Mouse (Mus musculus): Measurements from ENCODE around the gene Efcab10. TPM values are rescaled to one million over a fixed set of nuclear protein-coding genes. Genes with fewer than 3 reads are reported as not detected.

The Efcab10 gene
- not detected for total RNA-seq (2021)
- long read RNA-seq, experiment 1: 0 reads
- long read RNA-seq, experiment 2: 0 reads

DNA sequence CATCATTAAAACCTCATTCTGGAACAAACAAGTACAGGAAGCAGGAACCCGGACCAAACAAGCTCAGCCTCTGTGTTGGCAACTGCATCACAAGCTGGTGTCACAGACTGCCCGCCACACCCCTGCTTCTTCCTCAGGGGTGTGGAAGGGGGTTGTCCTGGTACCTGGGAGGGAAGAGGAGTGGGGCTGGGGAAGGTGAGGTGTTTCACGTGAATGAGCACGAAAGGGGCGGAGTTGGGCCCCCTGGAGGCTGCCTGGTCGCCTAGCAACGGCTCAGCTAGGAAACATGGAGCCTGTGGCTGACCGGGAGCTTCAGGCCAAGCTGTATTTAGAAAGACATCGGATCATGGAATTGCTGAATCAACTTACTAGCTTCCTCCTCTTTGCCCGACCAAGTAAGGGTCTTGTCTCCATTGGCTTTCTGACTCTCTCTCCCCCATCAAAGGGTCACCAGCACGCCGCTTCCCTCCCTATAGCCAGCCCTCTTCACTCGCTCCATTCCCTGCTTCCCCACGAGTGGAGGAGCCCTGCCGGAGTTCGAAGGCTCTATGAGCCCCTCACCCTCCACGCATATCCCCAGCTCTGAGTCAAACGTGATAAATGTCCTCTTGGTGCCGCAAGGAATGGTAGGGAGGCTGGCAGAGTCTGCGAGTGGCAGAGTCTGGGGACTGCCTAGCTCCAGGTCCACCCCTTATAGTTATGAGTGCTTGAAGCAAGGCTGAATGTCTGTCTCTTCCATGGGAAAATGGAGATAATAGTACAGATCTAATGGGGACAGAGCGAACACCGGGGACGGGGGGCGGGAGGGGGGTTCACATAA, at the start of gene Efcab10:
Efcab10 (plus strand) TSS at position 51 of the 820 bp plus-strand sequence.
- no peak for DNase-seq

DNA sequence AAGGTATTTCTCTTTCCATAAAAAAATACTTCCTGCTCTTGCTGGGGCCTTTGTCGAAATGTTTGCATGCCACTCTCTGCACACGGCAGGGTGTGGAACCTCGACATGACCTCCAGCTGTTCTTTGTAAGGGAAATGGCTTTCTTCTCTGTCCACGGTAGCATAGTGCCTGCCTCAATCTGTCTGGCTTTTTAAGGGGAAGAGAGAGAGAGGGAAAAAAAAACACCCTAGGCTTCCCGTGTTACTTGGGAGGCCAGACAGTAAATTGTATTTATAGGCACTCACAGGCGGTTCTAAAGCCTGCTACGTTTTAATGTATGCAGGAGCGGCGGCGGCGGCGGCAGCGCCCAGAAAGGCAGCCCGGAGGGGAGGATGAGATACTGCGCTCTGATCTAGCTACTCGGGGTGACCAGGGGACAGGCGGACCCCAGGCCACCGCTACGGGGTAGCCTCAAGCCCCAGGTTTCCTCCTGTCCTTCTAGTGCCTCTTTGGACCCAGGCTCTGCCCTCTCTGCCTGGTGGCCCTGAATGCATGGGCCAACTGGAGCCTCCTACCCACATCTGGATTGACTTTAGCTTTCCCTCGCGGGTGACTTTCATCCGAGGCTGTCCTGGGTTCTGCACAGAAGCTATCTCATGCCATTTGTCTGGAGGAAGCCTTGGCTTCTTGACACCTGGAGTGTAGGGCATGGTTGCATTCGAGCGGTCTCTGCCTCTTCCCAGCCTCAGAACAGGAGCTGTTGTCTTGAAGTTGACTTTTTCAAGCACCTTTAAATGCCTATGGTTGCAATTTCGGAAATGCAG, 49.5 kb upstream of the Efcab10 start:
- no peak for DNase-seq

DNA sequence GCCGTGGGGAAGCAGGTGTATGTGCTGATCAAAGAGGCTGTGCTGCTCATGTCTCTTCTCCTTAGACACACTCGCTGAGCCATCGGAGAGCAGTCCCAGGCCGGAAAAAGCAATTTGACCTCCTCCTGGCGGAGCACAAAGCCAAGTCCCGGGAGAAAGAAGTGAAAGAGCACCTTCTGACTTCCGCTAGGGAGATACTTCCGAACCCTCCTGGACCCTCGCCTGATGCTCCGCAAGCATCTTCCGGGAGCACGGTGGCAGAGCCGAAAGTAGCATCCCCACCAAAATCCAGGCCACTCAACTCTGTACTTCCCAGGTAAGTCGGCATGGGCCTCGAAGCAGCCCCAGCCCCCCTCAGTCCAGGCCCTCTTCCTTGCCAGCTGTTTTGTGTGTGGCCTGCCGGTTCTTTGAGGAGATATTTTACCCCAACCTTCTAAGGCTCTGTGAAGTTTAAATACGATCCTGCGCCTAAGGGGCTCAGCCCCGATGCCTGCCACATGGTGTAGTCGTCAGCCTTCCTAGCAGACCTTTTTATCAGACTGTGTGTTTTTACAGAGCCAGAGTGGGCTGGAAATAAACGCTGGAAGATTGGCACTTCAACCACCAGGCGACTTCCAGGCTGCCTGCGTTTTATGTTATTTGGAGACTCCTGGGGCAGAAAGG, 48.8 kb upstream of the Efcab10 start:
- no peak for DNase-seq

DNA sequence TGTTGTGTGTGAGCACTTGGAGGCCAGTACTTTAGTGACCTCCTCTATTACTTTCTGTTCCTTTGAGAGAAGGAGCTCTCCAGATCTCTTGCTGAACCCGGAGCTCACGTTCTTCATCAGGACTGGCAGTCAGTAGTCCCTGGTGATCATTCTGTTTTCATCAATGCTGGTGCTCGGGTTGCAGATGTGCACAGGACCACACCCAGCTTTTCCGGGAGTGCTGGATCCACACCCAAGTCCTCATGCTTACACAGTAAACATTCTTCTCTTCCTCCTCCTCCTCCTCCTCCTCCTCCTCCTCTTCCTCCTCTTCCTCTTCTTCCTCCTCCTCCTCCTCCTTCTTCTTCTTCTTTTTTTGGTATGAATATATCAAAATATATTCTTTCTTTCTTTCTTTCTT, 42.0 kb upstream of the Efcab10 start:
- DNase-seq: no peak

DNA sequence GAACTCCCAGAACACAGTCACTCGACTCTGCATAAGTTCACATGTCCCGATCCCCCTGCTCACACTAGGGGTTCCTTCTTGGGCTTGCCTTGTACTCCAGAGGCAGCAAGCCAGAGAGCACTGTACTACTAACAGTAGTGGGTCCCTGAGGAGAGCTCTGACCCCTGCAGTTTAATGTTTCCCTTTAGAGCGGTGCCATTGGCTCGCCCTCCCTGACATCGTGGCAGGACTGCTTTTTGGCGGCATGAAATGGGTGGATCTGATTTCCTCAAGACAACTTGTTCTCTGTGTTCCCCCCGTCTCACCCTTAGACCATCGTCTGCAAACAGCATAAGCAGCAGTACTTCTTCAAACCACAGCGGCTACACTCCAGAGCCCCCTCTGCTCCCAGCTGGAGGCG, 36.3 kb upstream of the Efcab10 start:
- DNase-seq: no peak

DNA sequence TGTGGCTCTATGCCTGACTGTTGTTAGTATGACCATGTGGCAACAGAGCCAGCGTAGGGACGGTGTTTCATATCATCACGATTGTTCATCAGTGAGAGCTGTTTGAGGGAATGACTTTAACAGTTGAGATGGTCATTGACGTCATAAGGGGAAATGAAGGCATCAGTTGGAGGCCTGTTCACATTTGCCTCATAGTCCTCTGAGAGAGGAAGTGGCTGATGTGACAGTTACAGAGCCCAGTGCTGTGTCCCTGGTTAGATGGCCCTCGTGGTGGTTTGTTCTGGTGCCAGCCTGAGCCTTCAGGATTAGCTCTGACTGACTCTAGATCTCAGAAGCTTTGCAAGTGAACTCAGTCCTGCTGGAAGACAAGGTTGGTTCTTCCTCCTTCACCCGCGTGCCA, 35.4 kb upstream of the Efcab10 start:
- DNase-seq: no peak

DNA sequence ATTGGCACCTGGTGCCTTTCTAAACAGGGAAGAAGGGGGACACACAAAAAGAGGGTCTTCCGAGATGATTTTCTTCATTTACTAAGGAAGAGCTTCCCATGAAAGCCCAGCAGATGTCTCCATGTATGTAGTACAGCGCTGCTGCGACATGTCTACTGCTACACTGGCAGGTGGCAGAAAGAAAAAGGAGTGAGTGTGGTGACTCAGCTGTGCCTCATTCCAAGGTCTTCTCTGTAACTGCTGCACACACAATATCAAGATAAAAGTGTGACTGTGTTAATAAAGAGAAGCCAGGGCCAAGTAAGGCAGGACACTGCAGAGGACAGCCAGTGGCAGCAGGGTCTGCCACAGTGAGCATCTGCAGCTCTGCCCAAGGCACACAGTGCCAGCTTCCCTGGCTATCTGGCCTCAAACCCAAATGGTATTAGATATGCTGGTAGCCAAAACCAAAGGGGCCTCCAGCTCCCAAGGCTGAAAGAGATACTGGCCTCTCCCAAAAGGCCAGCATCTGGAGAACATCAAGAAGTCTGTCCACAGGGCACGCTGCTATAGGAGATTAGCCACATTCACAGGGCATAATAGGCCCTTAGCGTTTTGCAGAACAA, 34.7 kb upstream of the Efcab10 start:
- no peak for DNase-seq

DNA sequence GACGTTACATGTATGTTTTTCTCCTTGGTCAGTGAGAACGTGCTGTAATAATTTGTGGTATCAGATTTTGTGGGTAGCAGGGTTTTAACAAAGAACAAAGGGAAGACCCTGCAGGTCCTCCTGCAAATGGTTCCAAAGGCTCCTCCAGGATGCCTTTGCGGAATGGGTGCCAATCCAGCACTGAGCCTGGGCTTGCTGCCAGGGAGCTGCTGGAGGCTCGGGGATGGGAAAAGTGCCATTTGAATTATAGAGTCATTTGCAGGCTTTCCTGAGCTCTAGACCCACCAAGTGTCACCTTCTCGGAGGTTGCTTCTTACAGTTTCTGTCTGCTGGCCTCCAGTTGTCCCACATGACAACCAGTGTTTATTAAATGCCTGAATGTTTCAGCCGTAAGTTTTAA, 33.9 kb upstream of the Efcab10 start:
- peak; percentile 67 for DNase-seq

DNA sequence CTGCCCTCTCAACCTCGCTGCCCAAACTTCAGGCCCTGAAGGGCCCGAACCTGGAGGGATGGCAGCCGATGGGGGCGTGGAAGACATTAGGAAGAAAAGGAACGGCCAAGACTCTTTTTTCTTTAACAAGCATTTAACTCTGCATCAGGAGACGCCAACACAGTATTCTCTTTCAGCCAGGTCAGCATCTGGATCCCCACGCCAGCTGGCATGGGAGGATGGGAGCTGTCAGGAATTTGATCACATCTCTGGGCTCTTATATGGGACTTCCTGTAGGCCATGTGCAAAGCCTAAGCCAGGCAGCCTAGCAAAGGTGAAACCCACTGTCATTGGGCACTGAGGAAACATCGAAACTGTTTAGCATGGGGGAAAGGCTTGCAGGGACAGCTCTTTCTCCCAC, 30.1 kb upstream of the Efcab10 start:
- peak; percentile 24 for DNase-seq

DNA sequence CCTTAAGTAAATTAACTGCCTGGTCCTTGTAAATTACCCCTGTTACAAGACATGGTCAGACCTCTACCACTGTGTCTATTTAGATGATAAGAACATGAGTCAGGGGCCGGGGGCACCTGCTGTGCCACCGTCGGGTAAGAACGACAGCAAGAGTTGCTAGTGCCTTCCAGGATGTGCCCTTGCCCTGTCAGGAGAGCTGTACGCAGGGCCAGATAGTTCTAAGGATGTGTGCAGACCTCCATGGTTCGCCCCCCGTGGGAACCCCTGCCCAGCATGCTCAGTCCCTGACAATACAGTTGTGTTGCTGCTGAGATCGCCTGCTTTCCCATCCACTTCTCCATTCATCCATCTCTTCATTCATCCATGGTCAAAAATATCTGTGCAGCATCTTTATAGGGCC, 29.5 kb upstream of the Efcab10 start:
- no peak for DNase-seq

DNA sequence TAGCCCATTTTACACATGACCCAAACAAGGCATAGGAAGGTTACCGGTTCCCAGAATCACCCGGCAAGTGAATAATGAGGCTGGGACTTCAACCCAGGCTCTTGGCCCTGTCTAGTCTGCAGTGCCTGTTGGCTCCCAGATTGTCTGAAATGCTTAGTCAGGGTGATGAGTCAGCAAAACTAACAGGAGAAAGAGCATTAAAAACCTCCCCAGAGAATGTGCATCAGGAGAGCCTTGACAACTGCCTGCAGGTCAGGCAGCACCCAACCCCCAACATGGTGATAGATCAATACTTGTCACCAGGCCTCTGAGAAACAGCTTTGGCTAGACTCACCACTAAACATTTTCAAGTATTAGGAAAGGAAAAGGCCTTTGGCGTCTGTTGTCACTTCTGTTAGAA, 25.1 kb upstream of the Efcab10 start:
- DNase-seq: no peak

DNA sequence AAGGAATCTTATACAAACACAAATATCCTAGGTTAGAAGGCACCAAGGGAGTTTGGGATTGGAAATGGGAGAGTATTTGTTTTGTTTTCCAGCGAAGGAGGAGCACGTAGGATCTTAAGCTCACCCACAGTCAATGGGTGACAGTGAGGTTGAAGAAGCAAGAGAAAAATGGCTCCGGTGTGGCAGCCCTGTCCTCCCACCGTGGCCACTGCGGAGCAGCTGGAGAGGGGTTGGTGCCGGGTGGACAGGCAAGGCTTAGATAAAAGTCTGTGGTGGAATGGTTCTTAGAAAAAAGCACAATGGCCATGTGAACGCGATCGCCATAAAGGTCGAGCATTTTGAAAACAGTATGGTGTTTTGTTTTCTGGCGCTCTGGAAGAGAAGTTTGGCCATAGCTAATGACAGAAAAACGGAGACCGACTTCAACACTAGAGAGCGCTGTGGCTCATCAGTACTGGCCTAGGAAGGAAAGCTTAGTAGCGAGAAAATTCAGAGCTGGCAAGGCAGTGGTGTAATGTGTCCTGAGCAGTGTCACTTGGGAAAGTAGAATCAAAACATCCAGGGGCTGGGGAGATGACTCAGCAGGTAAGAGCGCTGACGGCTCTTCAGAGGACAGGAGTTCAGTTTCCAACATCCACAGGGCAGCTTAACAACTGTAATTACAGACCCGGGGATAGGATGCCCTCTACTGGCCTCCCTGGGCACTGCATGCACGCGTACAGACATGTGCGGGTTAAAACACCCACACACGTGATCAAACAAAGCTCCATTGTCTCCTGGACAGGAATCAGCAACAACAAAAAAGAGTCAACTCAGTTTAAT, 14.8 kb upstream of the Efcab10 start:
- DNase-seq: peak; percentile 79

DNA sequence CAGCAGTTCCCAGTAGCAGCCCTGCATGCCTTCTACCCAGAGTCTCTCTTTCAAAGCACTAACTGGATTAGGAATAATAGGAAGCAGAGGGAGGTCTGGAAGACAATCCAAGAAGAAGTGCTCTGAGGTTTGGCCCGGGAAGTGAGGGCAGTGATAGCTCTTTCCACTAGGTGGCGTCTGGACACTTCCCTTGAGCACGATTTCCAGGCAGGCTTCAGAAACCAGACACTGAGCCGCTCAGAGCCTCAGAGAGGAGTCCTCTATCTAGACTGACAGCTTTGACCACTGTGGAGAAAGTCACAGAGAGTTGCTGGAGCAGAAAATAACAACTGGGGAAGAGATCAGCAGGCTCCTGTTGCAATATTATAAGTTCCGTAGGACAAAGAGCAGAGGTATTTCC, 5.8 kb upstream of the Efcab10 start:
- DNase-seq: peak; percentile 63

DNA sequence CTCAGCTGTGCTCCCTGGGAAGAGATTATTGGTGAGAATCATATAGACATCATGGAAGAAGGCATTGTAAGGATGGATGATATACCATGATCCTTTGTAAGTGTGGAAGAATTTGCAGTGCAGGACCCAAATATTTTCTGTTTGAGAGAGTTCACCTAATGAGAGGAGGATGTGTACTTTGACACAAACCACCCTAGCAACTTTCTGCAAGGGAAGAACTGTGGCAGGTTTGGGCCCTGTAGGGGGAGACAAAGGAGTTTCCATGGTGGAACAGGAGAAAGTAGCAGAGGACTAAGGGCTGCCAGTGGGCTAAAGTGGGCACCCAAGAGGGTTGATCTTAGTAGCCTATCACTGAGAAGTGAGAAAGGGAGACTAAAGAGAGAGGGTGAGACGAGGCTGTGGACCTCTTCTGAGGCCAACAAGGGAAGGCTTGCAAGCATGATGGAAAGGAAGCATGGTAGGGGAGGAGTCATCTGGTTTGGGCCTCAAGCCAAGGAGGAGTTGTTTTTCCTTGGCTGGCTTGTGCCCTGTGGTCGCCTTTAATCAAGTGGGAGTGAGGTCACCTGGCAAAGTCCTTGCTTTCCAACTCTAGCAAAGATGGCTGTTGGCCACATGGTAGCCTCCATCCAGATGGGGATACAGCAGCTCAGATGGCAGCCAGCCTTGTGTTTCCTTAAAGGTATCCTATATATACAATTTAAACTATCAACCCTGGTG, 3.7 kb upstream of the Efcab10 start:
- no peak for DNase-seq

DNA sequence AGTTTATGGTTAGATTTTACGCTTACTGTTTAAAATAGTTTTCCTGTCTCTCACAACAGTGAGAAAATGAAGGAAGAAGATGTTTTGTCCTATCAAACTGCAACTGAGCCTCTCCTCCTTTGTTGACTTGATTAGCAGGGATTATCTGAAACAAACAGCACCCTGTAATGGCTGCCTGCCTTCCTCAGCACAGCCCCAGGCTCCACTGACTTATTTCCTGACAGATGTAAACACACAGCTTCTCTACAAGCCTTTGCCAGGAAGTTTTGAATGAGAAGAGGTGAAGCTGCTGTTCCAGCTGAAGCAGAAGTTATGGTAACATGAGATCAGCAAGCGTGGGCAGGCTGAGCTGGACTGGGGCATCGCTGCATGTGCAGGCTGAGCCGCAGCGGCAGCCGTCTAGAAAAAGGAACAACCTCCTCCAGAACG, 8.6 kb downstream of the Efcab10 start:
- DNase-seq: no peak

DNA sequence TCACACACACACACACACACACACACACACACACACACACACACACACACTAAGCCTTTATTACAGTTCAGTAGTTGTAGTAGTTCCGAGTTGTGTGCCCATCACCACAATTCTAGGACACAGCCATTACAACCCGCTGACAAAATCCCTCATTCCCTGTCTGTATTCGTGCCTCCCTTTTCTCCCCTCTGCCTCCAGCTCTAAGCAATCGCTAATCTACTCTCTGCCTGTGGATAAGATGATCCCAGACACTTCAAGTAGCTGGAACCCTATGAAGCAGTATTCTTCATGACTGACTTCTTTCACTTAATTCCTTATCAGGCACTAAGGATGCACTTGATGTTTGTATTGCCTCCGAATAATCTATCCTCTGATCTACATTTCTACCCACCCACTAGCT, 10.3 kb downstream of the Efcab10 start:
- DNase-seq: no peak

DNA sequence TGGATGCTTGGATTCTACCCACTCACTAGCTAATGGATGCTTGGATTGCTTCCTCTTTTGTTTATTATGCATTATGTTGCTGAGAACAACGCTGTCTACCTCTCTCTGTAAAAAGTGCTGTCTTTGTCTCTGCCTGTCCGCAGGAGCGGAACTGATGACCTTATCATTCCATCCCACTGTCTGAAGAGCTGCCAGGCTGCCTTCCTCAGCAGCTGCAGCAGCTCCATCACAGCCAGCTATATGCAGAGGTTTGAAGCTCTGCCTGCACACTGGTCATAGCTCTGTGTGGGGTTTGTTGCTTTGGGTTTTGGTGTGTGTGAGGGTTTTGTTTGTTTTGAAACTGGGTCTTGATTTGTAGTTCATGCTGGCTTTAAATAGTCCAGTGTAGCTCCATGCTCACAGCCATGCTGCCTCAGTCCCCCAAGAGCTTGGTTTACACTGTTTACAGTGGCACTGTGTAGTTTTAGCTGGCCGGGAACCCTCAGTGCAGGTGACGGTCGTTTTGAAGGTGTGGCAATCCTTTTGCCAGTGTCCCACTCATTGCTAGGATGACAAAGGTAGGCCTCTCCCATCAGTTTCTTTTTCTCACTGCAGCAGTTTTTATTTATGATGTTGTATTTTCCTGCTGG, 10.9 kb downstream of the Efcab10 start:
- DNase-seq: no peak

DNA sequence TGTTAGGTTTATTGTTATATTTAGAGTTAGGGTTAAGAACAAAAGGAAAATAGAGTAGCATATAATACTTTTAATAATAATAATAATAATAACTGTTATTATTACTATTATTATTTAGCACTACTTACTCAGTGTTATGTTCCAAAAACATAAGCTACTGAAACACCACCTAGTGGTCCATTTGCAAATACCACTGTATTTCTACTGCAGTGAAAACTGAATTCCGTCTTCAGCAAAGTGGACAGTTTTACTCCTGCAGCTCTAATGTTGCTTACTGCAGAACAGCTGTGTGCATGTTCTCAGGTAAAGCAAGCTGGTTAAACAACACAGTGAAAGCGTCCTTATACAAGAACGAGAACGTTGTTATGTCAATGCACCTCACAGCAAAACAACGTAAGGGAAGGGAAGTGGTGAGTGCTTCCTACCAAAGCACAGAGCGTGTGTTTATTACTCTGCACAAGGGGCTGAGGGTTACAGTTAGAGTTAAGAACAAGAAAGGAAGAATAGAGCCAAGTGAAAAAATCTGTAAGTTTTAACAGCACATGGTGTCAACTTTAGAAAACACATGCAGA, 17.0 kb downstream of the Efcab10 start:
- DNase-seq: no peak

DNA sequence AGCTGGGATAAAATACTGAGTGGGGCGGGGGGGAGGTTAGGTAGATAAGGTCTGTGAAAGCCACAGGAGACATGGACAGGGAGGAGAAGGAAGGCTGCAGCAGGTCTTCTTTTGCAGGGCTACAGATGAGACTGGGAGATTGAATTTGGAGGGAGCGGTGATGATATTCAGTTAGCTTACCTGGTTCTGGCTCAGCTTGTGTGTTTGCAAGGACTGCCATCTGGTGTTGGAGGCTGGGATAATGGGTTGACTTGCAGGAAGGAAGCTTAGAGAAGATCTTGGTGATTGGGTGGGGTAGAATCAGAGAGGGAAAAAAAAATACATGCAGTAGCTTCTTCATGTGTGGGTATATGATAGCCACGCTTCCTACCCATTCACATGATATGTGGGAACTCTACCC, 29.7 kb downstream of the Efcab10 start:
- peak; percentile 16 for DNase-seq

DNA sequence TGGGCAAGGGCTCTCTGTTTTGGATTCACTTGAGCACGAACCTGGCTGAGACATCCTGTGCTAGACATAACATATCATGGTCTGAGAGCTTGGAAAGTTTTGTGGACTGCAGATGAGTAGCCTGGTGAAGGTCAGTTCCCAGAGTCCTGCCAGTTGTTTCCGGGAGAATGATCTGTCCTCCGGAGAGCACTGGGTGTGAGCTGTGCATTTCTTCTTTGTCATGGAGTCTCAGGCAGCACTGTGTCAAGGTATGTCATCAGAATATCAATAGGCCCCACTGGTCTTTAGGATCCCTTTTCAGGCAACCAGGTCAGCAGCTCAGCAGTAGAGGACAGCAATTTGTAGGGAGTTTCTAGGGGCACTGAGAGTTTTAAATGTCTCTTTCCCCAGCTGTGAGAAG, 32.6 kb downstream of the Efcab10 start:
- DNase-seq: no peak

Data from gastrocnemius, postnatal 10 days (tissue).